Mouse (Mus musculus) megakaryocyte, adult 5-6 weeks (primary cell): Measurements from ENCODE around the gene Zmynd19. TPM values are rescaled to one million over a fixed set of nuclear protein-coding genes. Genes with fewer than 3 reads are reported as not detected.

ENCODE experiments used
- ATAC-seq: 2 replicates; pipeline ENCODE4 v1.8.0; 2016; ENCODE audit warnings: mild to moderate bottlenecking, inconsistent platforms; ENCODE audit not compliant: poor library complexity, severe bottlenecking
- total RNA-seq, 2 experiments: library from RNA; stranded (forward) in 1 of 2; stranded (reverse) in 1 of 2; fragments of 153-499, 151-499 nt in 1 of 2; fragments of 221-1000, 200-1000 nt in 1 of 2; gene quantifications; 2 replicates each; pipeline versions ENCODE4 v1.2.3 to v1.2.4; 2015 to 2017

Gene Zmynd19
- total RNA-seq (2015) (6.0 and 6.4 TPM in 2 replicates), total RNA-seq (2017) (17.4 TPM in 2 replicates)

DNA sequence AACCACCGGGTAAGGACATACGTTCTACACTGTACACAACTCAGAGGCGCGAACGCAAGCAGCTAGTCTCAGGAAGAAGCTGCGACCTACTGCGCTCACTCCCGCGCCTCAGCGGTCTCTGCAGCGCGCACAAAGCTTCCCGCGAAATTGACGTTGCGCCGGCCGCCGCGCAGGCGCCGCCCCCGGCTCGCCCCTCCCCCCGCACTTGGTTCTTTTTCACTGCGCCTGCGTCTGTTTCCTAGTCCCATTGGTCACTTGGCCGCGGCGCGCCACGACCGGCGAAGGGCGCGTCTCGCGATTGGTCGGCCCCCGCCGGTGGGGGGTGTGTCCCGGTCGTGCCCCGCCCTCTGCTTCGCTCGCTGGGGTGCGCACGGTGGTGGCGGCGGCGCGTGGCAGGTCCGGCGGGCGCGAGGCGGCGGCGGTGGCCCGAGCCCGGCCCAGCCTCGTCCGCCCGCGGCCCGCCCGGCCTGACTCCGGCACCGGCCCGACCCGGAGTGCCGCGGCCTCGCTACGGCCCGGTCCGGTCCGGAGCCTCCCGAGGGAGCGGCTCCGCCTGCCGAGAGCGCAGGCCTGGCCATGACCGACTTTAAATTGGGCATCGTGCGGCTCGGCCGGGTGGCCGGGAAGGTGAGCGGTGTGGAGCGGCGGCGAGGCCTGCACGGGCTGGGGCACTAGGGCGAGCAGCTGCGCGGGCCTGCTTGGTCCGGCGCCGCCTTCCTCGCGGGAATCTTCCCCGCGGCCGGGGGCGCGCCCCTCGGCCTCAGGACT is at the start of gene Zmynd19:
Gene Zmynd19, plus strand, starts transcription at position 372 of the 768 bp plus-strand sequence.
- ATAC-seq: peak; percentile 100

DNA sequence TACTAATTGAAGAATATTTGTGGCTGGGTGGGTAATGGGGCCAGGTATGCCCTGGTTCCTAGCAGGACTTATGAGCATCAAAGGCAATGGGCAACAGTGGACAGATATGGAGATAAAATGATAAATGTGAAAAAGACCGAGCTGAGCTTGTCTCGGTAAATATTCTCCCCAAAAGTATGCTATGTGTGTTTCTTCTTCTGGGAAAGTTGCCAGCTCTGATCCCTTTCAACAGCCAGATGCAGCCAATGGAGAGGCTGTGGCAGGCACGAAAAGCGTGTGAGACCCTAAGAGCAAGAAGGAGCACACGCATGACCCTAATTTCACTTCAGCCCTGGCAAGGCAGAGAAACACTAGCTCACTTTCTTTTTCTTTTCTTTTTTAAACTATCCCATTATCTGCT is 48.5 kb upstream of the Zmynd19 start:
- ATAC-seq: no peak

DNA sequence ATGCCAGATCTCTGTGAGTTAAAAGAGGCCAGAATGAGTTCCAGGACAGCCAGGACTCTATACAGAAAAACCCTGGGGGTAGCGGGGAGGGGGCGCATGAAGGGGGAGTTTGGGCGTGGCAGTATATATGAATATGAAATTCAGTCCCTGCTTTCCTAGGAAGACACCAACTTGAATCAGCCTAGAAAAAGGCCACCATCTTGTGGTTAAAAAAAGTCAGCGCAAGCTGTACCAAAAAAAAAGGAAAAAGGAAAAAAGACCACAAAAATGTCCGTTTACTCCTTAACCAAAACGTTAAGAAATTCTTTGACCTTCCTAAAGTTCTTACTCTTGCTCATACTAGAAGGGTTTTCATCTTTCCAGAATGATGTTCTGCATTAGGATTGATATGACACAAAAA is 46.6 kb upstream of the Zmynd19 start:
- ATAC-seq: no peak

DNA sequence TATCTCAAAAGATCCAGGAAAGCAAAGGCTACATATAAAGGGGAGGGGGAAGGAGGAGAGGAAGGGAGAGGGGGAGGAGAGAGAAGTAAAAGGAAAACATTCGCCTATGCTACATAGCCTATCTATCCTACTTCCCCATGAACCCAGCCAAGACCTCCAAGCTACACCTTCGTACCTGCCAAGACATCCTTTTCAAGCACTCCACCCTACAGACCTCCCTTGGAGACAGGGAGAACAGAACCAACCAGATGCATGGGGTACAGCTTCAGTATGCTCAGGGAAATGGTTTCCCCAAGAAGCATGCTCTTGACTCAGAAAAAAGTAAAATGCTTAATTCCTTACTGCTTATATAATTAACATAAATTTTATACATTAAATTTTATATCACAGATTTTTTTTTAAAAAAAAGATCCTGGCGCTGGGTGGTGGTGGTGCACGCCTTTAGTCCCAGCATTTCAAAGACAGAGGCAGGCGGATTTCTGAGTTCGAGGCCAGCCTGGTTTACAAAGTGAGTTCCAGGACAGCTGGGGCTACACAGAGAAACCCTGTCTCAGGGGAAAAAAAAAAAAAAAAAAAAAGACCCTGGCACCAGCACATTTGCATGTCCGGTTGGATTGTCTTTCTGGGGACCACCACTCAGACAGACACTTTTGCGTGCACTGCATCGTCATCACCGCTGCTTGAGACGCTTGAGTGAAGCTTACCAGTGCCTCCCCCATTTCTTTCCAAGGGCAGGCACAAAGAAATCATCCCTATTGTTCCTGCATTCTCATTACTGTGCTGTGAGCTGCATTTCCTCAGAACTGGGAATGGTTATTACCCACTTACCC is 44.6 kb upstream of the Zmynd19 start:
- no peak for ATAC-seq

DNA sequence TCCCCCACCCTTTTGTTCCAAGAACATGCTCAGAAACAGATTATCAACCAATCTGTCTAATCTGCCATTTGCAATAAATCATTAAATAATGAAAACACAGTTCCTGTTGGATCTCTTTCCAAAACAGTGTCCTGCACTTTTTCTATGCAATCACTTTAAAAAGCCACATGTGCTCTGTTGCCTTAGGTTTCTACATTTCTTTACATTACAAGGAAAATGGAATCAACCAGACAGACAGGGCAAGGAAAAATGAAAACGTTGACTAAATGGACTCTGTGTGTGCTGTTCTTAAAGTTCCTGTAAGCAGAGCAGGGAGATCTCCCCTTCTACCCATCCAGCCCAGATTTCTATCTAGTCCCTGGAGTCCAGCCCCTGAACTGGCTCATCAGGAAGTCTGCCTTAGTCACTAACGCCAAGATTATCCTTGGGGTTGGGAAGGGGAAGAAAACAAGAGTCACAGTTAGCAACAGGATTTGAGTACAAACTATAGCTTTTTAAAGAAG is 43.9 kb upstream of the Zmynd19 start:
- ATAC-seq: no peak

DNA sequence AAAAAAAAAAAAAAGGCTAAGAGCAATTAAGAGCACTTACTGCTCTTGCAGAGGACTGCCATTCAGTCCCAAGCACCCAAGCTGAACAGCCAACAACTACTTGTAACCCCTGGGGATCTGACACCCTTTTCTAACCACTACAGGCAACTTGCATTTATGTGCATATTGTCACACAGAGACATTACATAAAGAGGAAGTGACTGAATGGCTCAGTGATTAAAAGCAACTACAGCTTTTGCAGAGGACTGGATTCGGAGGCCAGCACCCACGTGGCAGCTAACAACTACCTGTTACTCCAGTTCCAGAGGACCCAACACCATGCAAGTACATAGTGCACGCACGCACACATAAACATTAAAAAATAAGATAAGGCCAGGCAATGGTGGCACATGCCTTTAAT is 39.1 kb upstream of the Zmynd19 start:
- peak; percentile 63 for ATAC-seq

DNA sequence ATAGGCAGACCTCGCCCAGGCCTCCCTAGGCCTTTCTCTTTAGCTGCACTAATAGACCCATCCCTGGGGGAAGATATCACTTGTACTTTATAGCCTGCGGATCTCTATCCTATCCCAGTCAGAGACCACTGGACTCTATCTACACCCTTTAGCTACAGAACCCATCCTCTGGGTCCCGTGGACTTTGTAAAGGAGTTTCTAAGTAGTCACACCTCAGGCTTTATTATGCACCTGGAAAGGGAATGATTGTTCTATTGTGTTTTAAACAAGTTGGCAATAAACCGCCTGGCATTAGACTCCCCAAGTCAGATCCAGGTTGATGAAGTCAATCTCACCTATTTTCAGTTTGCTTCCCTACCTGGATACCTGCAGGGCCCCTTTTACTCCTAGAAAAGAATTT is 37.4 kb upstream of the Zmynd19 start:
- no peak for ATAC-seq

DNA sequence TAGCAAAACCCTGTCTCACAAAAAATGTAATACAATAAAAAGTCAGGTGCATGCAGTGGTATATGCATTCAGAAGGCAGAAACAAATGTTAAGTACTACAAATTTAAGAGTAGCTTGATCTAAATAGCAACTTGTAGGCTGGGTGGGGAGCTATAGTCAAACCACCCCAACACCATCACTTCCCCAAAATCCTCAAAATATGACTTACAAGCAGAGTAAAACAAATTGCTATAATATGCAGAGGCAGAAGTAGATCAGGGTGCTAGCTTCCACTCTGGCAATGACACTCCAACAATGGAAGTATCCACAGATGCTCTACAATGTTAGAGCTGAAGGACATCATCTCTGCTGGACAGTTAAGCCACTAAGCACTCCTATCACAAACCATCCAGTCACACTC is 37.0 kb upstream of the Zmynd19 start:
- ATAC-seq: no peak

DNA sequence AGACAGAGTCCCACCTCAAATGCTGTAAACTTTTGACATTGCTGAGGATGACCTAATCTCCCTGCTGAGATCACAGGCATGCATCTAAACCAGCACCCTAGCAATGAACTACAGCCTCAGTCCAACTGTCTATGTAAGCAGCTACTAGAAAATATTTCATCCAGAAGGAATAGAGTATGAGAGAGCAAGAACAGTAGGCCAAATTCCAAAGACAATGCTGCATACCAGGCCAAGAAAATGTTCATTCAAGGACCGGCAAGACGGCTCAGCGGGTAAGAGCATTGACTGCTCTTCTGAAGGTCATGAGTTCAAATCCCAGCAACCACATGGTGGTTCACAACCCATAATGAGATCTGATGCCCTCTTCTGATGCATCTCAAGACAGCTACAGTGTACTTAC is 34.8 kb upstream of the Zmynd19 start:
- ATAC-seq: no peak

DNA sequence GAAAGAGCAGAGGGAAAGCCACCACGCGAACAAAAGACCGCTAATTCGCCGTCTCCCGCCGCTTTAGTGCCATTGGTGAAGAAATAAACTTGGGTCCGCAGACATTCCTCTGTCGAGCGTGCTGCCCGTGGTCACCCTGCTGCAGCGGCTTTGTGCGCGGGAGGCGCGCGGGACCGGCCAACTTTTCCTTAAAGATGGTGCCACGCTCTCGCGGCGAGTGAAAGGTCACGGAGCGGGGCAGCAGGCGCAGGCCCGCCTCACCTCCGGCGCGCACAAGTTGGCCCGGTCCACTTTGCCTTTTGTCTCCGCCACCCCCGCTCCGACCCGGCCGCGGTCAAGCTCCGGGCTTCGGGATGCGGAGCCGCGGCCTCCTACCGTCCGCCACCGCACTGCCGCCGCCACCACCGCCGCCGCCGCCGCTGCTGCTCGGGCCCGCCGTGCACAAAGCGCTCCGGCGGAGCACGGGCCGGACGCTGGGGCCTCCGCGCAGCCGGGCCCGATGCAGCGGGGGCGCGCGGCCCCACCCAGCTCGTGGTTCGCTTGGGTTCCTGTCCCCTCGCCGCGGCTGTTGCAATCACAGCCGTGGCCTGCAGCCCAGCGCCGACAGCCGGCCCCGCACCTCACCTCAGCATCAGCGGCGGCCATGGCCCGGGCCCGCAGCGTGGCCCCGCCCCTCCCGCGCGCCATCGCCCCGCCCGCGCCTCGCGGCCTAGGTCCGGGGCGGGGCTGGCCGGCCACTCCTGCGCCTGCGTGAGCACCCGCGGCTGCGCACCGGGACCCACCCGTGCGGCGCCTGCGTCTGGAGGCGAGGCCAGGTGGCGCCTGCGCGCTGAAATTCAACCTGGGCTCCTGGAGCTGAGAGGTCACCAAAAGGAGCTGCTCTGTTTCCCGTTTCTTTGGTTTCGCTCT is 30.4 kb upstream of the Zmynd19 start, which contains the start of gene Ehmt1:
Gene Ehmt1, minus strand, starts transcription at position 685 of the 909 bp plus-strand sequence.
- ATAC-seq: peak; percentile 96

DNA sequence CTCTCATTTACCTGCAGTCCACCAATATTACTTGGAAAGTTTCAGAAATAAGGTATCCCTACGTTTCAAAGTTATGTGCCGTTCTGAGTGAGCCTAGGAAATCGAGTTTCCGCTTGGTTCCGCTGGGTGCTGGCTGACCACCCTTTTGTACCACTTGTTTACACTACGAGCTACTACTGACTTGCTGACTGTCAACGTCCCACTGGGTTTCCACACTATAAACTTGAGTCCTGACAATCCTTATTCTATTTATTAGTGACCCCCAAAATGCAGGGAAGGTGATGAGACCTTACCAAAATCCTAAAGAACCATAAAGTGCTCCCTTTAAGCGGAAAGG is 29.8 kb upstream of the Zmynd19 start:
- ATAC-seq: peak; percentile 43

DNA sequence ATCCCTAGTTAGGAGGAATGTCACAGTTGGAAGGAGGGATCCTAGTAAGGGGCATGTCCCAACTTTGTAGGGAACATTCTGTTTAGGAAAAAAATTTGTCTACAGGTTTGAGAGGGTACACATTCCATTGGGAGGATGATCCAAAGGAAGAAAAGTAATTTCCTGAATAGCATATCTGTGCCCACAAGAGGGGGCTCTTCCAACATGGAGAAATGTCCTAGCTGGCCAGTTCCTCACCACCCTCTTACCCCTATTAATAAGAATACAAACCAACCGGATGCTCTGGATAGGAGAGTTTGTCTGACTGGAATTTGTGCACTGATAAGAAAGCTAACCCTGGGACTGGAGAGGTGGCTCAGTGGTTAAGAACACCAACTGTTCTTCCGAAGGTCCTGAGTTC is 26.0 kb upstream of the Zmynd19 start:
- no peak for ATAC-seq

DNA sequence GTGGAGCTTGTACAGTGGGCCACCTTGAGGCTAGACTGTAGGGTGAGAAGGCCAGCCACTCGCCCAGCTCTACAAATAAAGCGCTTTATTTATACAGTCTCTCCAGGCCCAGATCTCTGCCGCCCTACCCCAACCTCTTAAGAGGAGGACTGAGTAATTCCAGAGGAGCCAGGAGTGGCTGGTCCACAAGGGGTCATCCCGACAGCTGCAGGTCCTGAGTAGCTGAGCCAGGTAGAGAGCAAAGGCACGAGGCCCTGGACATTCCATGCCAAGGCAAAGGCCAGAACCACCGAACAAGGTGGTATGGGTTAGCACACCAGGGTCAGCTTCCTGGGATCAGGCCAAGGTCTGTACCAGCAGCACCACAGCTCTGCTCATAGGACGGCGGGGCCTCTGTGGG is 24.3 kb upstream of the Zmynd19 start:
- no peak for ATAC-seq

DNA sequence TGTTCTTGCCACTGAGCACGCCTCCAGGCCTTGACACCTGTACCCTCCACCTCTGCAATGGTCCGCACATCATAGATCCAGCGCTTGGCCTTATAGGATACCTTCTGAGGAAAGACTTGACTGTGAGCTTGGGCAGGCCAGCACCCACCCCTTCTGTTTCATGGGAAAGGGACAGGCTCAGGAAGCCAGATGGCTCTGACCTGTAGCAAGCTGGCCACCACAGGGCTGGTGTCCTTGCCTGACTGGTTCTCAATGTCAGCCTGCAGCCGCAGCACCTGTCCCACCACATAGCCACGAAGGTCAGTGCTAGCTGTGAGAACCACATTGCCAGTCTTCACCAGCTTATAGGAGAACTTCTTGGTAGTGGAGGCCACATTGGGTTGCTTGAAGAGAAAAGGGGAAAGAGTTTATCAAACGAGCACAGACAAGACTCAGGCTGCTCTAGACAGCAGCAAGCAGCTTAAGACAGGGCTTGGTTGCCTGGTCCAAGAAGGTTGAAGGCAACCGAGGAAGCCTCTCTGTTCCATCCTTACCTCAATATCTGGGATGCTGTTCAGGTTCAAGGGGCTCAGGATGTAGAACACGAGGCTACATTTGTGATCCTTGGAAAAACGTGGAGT is 23.1 kb upstream of the Zmynd19 start:
- no peak for ATAC-seq

DNA sequence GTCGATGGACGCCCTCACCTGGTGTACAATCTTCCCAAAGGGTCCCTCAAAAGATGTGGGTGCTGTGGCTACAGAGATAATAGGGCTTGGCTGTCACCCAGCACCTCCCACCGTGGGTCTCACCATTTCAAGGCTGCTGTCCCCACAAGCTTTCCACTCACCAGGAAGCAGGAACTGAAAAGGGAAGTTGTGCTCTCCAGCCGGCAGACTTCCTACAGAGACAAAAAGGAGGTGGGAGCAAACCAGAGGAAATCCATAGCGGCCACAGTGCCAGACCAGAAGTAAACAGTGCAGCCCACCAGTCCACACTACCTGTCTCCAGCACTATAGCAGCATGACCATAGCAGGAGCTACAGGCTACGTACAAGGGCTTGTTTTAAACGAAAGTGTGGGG is 22.6 kb upstream of the Zmynd19 start:
- ATAC-seq: peak; percentile 67

DNA sequence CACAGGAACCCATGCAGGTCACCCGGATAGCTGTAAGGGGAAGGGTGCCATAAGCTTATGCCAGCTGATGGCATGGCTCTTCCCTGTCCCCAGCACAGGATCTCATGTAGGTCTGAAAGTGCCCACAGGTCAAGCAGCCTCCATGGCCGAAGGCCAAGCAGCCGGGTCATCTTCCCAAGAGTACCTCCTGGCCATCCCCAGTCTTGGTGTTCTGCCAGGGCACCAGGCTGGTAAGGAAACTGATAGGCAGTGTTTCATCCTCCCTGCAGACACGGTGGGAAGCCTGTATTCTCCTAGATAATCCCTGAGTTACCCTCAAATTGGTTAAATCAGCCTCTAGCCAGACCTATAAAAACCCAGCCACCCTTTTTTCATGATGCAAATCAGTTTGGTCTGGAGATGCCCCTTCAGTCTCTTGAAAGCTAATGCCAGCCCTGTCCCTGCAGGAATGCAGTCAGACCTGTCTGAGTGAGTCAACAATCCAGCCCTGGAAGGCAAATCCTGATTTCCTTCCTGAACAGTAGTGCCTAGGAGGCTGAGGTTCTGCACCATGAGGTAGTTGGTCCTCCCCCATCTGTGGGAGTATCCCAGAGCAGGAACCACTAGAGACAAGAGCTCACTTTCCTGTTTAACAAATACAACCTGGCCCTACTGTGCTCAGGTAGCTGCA is 21.6 kb upstream of the Zmynd19 start:
- ATAC-seq: no peak

DNA sequence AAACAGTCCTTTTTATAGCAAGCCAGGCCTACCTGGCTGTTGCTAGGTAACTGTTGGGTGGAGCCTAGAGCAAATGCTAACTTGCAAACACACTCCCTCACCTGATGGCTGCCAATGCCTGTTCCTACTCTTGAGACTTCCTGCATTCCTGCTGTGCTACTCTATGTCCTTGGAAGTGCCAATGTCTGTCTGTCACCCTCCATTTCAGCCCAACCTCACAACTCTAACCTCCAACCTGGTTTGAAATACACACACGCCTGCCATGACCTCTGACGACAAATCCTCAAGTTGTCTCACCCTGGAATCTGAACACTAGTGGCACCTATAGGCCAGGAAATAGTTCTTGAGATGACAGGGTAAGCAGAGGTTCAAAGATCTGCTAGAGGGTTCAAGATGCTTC is 20.5 kb upstream of the Zmynd19 start:
- no peak for ATAC-seq

DNA sequence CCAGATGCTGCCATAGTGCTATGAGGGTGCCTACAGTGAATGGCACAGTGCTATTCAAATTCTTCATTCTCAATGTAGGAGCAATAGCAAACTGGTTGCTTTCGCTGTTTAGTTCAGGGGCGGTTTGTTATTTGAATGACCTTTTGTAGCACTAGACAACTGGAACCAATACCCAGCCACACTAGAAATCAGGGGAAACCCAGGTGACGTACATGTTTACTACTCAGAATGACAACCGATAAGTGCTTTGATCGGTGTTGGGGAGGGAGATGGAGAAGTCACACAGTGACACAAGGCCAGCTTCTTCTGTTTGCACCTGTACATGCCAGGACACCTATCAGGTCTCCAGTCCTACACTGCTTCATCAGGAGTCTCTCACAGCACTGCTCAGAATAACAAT is 20.0 kb upstream of the Zmynd19 start:
- ATAC-seq: no peak

DNA sequence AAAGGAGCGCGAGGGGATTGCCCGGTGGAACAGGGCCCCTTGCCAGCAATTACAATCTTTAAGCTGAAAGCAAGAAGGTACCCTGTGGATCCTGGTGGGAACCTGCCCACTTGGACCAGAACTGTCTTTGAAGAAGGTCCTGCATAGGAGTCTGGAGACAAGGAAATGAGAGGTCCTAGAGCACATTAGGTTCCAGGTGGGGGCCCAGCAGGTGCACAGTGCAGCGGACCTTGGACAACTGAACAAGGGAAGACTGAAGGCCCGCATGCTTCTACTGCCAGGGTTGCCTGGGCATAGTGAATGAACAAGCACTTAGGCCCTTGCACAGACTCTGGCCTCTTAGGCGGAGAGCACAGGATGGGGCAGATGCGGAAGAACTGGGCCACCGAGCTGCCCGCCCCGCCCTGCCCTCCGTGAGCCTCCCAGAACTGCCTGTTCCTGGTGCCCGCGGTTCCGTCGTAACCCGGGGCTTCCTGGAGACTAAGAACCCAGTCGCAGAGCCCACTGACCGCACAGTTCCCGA is 15.1 kb upstream of the Zmynd19 start:
- peak; percentile 64 for ATAC-seq
